Mouse (Mus musculus): ENCODE data around the gene Dazap2.

DNA sequence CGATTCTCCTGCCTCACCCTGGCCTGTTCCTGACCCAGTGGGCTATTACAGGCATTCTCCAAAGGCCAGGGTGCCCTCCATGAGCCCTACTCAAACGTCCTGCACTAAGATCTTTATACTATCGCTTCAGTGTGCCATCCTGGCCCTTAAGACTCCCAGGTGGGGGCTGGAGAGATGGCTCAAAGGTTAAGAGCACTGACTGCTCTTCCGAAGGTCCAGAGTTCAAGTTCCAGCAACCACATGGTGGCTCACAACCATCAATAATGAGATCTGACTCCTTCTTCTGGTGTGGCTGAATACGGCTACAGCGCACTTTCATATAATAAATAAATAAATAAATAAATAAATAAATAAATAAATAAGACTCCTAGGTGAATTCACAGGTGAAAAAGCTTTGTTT, 22.3 kb upstream of the Dazap2 start:
- no peak for TF ChIP-seq POLR2A (IDR thresholded peaks at IDR 0.05; ENCODE audit: low read depth, low read length)
- TF ChIP-seq CTCF (IDR thresholded peaks at IDR 0.05; ENCODE audit: borderline replicate concordance, insufficient read depth, low read length), result no peak
